Mouse (Mus musculus): ENCODE results near the gene Lin28a.
A peak's percentile ranks its signal among the peaks of the same experiment; 100 is the strongest.

Gene Lin28a

GRCm38 (mm10) chr4:134018779-134019145 lies at the start of gene Lin28a:
Gene Lin28a, minus strand, starts transcription at chr4:134018841.
- DNase-seq (ENCODE audit: low spot score in 2 of 2) = no peak

GRCm38 (mm10) chr4:134067833-134068544 lies 49.3 kb upstream of the Lin28a start:
- DNase-seq (ENCODE audit: low spot score in 2 of 2) = no peak

- no peak for DNase-seq (ENCODE audit: low spot score in 2 of 2)
Observed at GRCm38 (mm10) chr4:134067383-134067782, 48.7 kb upstream of the Lin28a start.

GRCm38 (mm10) chr4:134065431-134066004 lies 46.9 kb upstream of the Lin28a start:
- DNase-seq (ENCODE audit: low spot score in 2 of 2) = no peak

GRCm38 (mm10) chr4:134062561-134062960 lies 43.9 kb upstream of the Lin28a start:
- no peak for DNase-seq (ENCODE audit: low spot score in 2 of 2)

- no peak for DNase-seq (ENCODE audit: low spot score in 2 of 2)
Observed at GRCm38 (mm10) chr4:134061944-134062446, 43.4 kb upstream of the Lin28a start.

GRCm38 (mm10) chr4:134061166-134061830 lies 42.7 kb upstream of the Lin28a start:
- DNase-seq (ENCODE audit: low spot score in 2 of 2) = no peak

- no peak for DNase-seq (ENCODE audit: low spot score in 2 of 2)
Observed at GRCm38 (mm10) chr4:134060135-134060865, 41.7 kb upstream of the Lin28a start, which contains the start of gene Crybg2. Gene Crybg2, plus strand, starts transcription at chr4:134060815.

- no peak for DNase-seq (ENCODE audit: low spot score in 2 of 2)
Observed at GRCm38 (mm10) chr4:134058908-134059307, 40.3 kb upstream of the Lin28a start.

GRCm38 (mm10) chr4:134058166-134058715 lies 39.6 kb upstream of the Lin28a start:
- DNase-seq (ENCODE audit: low spot score in 2 of 2) = no peak

- no peak for DNase-seq (ENCODE audit: low spot score in 2 of 2)
Observed at GRCm38 (mm10) chr4:134053538-134053937, 34.9 kb upstream of the Lin28a start, which contains the start of gene Zfp683. Gene Zfp683, plus strand, starts transcription at chr4:134053838.

- DNase-seq (ENCODE audit: low spot score in 2 of 2) = no peak
Observed at GRCm38 (mm10) chr4:134052560-134052959, 33.9 kb upstream of the Lin28a start.

GRCm38 (mm10) chr4:134051912-134052311 lies 33.3 kb upstream of the Lin28a start:
- no peak for DNase-seq (ENCODE audit: low spot score in 2 of 2)

- DNase-seq (ENCODE audit: low spot score in 2 of 2) = no peak
Observed at GRCm38 (mm10) chr4:134047648-134048047, 29.0 kb upstream of the Lin28a start.

GRCm38 (mm10) chr4:134043041-134043440 lies 24.4 kb upstream of the Lin28a start:
- DNase-seq (ENCODE audit: low spot score in 2 of 2) = no peak

- no peak for DNase-seq (ENCODE audit: low spot score in 2 of 2)
Observed at GRCm38 (mm10) chr4:134041317-134042123, 22.9 kb upstream of the Lin28a start.

GRCm38 (mm10) chr4:134035953-134036352 lies 17.3 kb upstream of the Lin28a start:
- peak; percentile 84 to 86 for DNase-seq (ENCODE audit: low spot score in 2 of 2)

GRCm38 (mm10) chr4:134025802-134026201 lies 7.2 kb upstream of the Lin28a start:
- DNase-seq (ENCODE audit: low spot score in 2 of 2) = no peak

GRCm38 (mm10) chr4:134020621-134021020 lies 2.0 kb upstream of the Lin28a start:
- DNase-seq (ENCODE audit: low spot score in 2 of 2) = peak; percentile 15 to 20

GRCm38 (mm10) chr4:134019641-134020351 lies 1.2 kb upstream of the Lin28a start:
- no peak for DNase-seq (ENCODE audit: low spot score in 2 of 2)
